Mouse (Mus musculus) kidney, adult 11 months (tissue): ENCODE results near the gene Sstr3.
A peak's percentile ranks its signal among the peaks of the same experiment; 100 is the strongest.

Experiments used
- DNase-seq: peaks from one replicate; pipeline ENCODE4 v3.0.0; 2022

The Sstr3 gene

GRCm38 (mm10) chr15:78544561-78545001 is at the start of gene Sstr3:
Gene Sstr3, minus strand, starts transcription at chr15:78544685.
- no peak for DNase-seq

- DNase-seq: no peak
Observed at GRCm38 (mm10) chr15:78593896-78594425, 49.5 kb upstream of the Sstr3 start.

- no peak for DNase-seq
Observed at GRCm38 (mm10) chr15:78592452-78592968, 48.0 kb upstream of the Sstr3 start.

- DNase-seq: no peak
Observed at GRCm38 (mm10) chr15:78591680-78592451, 47.4 kb upstream of the Sstr3 start.

GRCm38 (mm10) chr15:78590785-78591184 is 46.3 kb upstream of the Sstr3 start:
- no peak for DNase-seq

- DNase-seq: no peak
Observed at GRCm38 (mm10) chr15:78589936-78590335, 45.5 kb upstream of the Sstr3 start.

- DNase-seq: no peak
Observed at GRCm38 (mm10) chr15:78588900-78589299, 44.4 kb upstream of the Sstr3 start.

- no peak for DNase-seq
Observed at GRCm38 (mm10) chr15:78588049-78588448, 43.6 kb upstream of the Sstr3 start.

- peak; percentile 73 for DNase-seq
Observed at GRCm38 (mm10) chr15:78587050-78587994, 42.8 kb upstream of the Sstr3 start.

GRCm38 (mm10) chr15:78585404-78585803 is 40.9 kb upstream of the Sstr3 start:
- no peak for DNase-seq

- no peak for DNase-seq
Observed at GRCm38 (mm10) chr15:78583352-78583751, 38.9 kb upstream of the Sstr3 start.

GRCm38 (mm10) chr15:78576284-78576810 is 31.9 kb upstream of the Sstr3 start:
- no peak for DNase-seq

- no peak for DNase-seq
Observed at GRCm38 (mm10) chr15:78572658-78573397, 28.3 kb upstream of the Sstr3 start, which contains the start of gene Rac2. Gene Rac2, minus strand, starts transcription at chr15:78572783.

- DNase-seq: no peak
Observed at GRCm38 (mm10) chr15:78572270-78572600, 27.8 kb upstream of the Sstr3 start.

- no peak for DNase-seq
Observed at GRCm38 (mm10) chr15:78571554-78572269, 27.2 kb upstream of the Sstr3 start.

GRCm38 (mm10) chr15:78570170-78570569 is 25.7 kb upstream of the Sstr3 start:
- DNase-seq: no peak

- DNase-seq: no peak
Observed at GRCm38 (mm10) chr15:78567608-78568120, 23.2 kb upstream of the Sstr3 start.

- DNase-seq: no peak
Observed at GRCm38 (mm10) chr15:78564764-78565435, 20.4 kb upstream of the Sstr3 start.

- no peak for DNase-seq
Observed at GRCm38 (mm10) chr15:78563937-78564336, 19.5 kb upstream of the Sstr3 start.

GRCm38 (mm10) chr15:78563344-78563743 is 18.9 kb upstream of the Sstr3 start:
- no peak for DNase-seq
